Mouse (Mus musculus) ES-Bruce4 (cell line): Measurements from ENCODE around the gene Rbak.

Experiments used
- CTCF ChIP-seq: IDR thresholded peaks from one replicate; pipeline ENCODE4 v1.8.1; 2011; ENCODE audit warnings: low read depth, low read length
- EP300 ChIP-seq: IDR thresholded peaks from 2 replicates; pipeline ENCODE4 v1.6.1; 2011; ENCODE audit warnings: low read depth, low read length; ENCODE audit not compliant: insufficient read depth

DNA sequence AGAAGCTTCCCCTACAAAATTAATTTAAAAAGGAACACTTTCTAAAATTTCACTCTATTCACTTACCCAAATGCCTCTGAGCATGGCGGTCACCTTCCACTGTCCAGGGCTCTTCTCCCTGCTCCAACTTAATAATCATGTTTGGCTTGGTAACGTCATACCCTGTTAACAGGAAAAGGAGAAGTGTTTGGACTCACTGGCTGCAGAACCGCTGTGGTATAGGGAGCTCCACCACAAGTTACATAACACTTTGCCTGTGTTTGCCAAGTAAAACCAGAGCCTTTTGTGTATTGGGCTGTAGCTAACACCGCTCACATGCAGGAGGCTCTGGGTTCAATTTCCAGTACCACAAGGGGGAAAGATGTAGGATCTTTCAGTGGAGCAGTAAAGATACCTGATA, 4.6 kb downstream of the Rbak start:
- TF ChIP-seq EP300 (no peak), CTCF (no peak)
